Mouse (Mus musculus) forebrain, embryonic 15.5 days (tissue): ENCODE measurements around the gene Strip2. TPM values are rescaled to one million over a fixed set of nuclear protein-coding genes. Genes with fewer than 3 reads are reported as not detected.
A peak's percentile ranks its signal among the peaks of the same experiment; 100 is the strongest.

Source experiments
- ATAC-seq: fragments of 200-750 bp; cut with Nextera tagmentation; replicated peaks from 2 replicates; pipeline ENCODE4 v1.8.0; 2017; ENCODE audit warnings: mild to moderate bottlenecking, moderate TSS enrichment, moderate library complexity
- H3K27ac ChIP-seq: fragments of 300-500 bp; sonication (generic); replicated peaks from 2 replicates; pipeline ENCODE4 v1.5.1; 2015; ENCODE audit warnings: mild to moderate bottlenecking, inconsistent platforms
- H3K27me3 ChIP-seq: fragments of 300-500 bp; sonication (generic); 2 replicates; pipeline ENCODE4 v1.6.1; 2015; ENCODE audit warnings: inconsistent platforms
- H3K36me3 ChIP-seq: fragments of 300-500 bp; sonication (generic); 2 replicates; pipeline ENCODE4 v1.6.1; 2015; ENCODE audit warnings: mild to moderate bottlenecking, inconsistent platforms
- H3K4me1 ChIP-seq: fragments of 300-500 bp; sonication (generic); 2 replicates; pipeline ENCODE4 v1.6.1; 2015; ENCODE audit warnings: inconsistent platforms
- H3K4me2 ChIP-seq: fragments of 300-500 bp; sonication (generic); replicated peaks from 2 replicates; pipeline ENCODE4 v1.6.1; 2015; ENCODE audit warnings: mild to moderate bottlenecking, inconsistent platforms
- H3K4me3 ChIP-seq: fragments of 300-500 bp; sonication (generic); 2 replicates; pipeline ENCODE4 v1.5.1; 2015; ENCODE audit warnings: mild to moderate bottlenecking, inconsistent platforms
- H3K9ac ChIP-seq: fragments of 300-500 bp; sonication (generic); replicated peaks from 2 replicates; pipeline ENCODE4 v1.6.1; 2015; ENCODE audit warnings: mild to moderate bottlenecking, inconsistent platforms
- H3K9me3 ChIP-seq: fragments of 300-500 bp; sonication (generic); 2 replicates; pipeline ENCODE4 v1.6.1; 2016; ENCODE audit warnings: inconsistent platforms
- WGBS: fragments of 180-500 bp; shearing (Covaris S2); methylation state at CpG from one replicate; pipeline ENCODE4 v1.1.7; 2015; ENCODE audit warnings: mixed read lengths; 5-methylcytosine and 5-hydroxymethylcytosine counted together
- polyA plus RNA-seq: library from polyadenylated mRNA; unstranded; fragments of >200 nt; fragmentation: Nextera tagmentation; extraction: Ambion mirVana; gene quantifications from 2 replicates; pipeline ENCODE4 v1.2.1, GENCODE M21; 2015

Strip2 gene
- polyA plus RNA-seq, result 2.4 and 3.0 TPM in 2 replicates

- under 1% methylated on average over 67 of the region's 67 CpGs for WGBS
- peak; percentile 99 for ATAC-seq
- no peaks in the 10 kb centered on the region for H3K9me3 ChIP-seq
- H3K4me1 ChIP-seq, result peaks cover 9% of the 10 kb centered on the region
- H3K27ac ChIP-seq, result no peak within 1 kb of the TSS; the same call in 1 of the 2 replicates
- H3K4me2 ChIP-seq, result peak within 1 kb of the TSS; percentile 91
- peak within 1 kb of the TSS; percentile 78 for H3K4me3 ChIP-seq
- peak within 1 kb of the TSS; percentile 61 for H3K9ac ChIP-seq
- peaks cover 15% of the 10 kb centered on the region; the same call in 1 of the 2 replicates for H3K27me3 ChIP-seq
- H3K36me3 ChIP-seq, result no peaks in the 10 kb centered on the region
These were observed at the start of gene Strip2 for GRCm38 (mm10) chr6:29916530-29917382. TSS of gene Strip2 (plus strand) at chr6:29917012.

- Histone ChIP-seq H3K9me3 (no peaks in the 10 kb centered on the region), H3K9ac (no peak overlapping the region), H3K4me1 (no peaks in the 10 kb centered on the region), H3K4me3 (no peak overlapping the region), H3K27ac (no peak overlapping the region), H3K27me3 (no peaks in the 10 kb centered on the region), H3K36me3 (no peaks in the 10 kb centered on the region), H3K4me2 (no peak overlapping the region)
- 57% methylated on average over 2 of the region's 2 CpGs for WGBS
- ATAC-seq, result no peak
These were observed 48.4 kb upstream of the Strip2 start for GRCm38 (mm10) chr6:29868341-29868895.

GRCm38 (mm10) chr6:29873654-29874053, 43.2 kb upstream of the Strip2 start:
- H3K27ac ChIP-seq, result no peak overlapping the region
- H3K36me3 ChIP-seq, result no peaks in the 10 kb centered on the region
- no peak overlapping the region for H3K9ac ChIP-seq
- no peak overlapping the region for H3K4me2 ChIP-seq
- H3K27me3 ChIP-seq, result no peaks in the 10 kb centered on the region
- no peak overlapping the region for H3K4me3 ChIP-seq
- H3K9me3 ChIP-seq, result no peaks in the 10 kb centered on the region
- H3K4me1 ChIP-seq, result no peaks in the 10 kb centered on the region
- no peak for ATAC-seq
- WGBS, result 82% methylated on average over 2 of the region's 2 CpGs

- Histone ChIP-seq H3K4me1 (no peaks in the 10 kb centered on the region), H3K27me3 (no peaks in the 10 kb centered on the region), H3K36me3 (no peaks in the 10 kb centered on the region; the same call in 1 of the 2 replicates), H3K4me3 (no peak overlapping the region), H3K4me2 (no peak overlapping the region), H3K27ac (no peak overlapping the region), H3K9ac (no peak overlapping the region), H3K9me3 (no peaks in the 10 kb centered on the region)
- 84% methylated on average over 5 of the region's 5 CpGs for WGBS
- no peak for ATAC-seq
These were observed 41.2 kb upstream of the Strip2 start for GRCm38 (mm10) chr6:29875576-29875975.

GRCm38 (mm10) chr6:29876782-29877181, 40.0 kb upstream of the Strip2 start:
- Histone ChIP-seq H3K4me2 (no peak overlapping the region), H3K27me3 (no peaks in the 10 kb centered on the region), H3K9ac (no peak overlapping the region), H3K4me1 (no peaks in the 10 kb centered on the region), H3K4me3 (no peak overlapping the region), H3K36me3 (no peaks in the 10 kb centered on the region; the same call in 1 of the 2 replicates), H3K9me3 (no peaks in the 10 kb centered on the region), H3K27ac (no peak overlapping the region)
- WGBS, result 84% methylated on average over 4 of the region's 4 CpGs
- ATAC-seq, result no peak

GRCm38 (mm10) chr6:29879579-29879978, 37.2 kb upstream of the Strip2 start:
- H3K9ac ChIP-seq, result no peak overlapping the region
- no peak overlapping the region for H3K4me2 ChIP-seq
- H3K4me3 ChIP-seq, result no peak overlapping the region
- no peaks in the 10 kb centered on the region; the same call in 1 of the 2 replicates for H3K36me3 ChIP-seq
- no peak overlapping the region for H3K27ac ChIP-seq
- ATAC-seq, result no peak
- H3K9me3 ChIP-seq, result no peaks in the 10 kb centered on the region
- H3K4me1 ChIP-seq, result no peaks in the 10 kb centered on the region
- H3K27me3 ChIP-seq, result no peaks in the 10 kb centered on the region

GRCm38 (mm10) chr6:29880796-29881195, 36.0 kb upstream of the Strip2 start:
- H3K4me1 ChIP-seq, result no peaks in the 10 kb centered on the region
- H3K9me3 ChIP-seq, result no peaks in the 10 kb centered on the region
- no peak for ATAC-seq
- H3K9ac ChIP-seq, result no peak overlapping the region
- H3K36me3 ChIP-seq, result no peaks in the 10 kb centered on the region; the same call in 1 of the 2 replicates
- H3K27me3 ChIP-seq, result no peaks in the 10 kb centered on the region
- no peak overlapping the region for H3K27ac ChIP-seq
- WGBS, result 97% methylated on average over 3 of the region's 3 CpGs
- no peak overlapping the region for H3K4me2 ChIP-seq
- no peak overlapping the region for H3K4me3 ChIP-seq

- no peaks in the 10 kb centered on the region for H3K4me1 ChIP-seq
- 84% methylated on average over 2 of the region's 2 CpGs for WGBS
- ATAC-seq, result no peak
- no peaks in the 10 kb centered on the region for H3K9me3 ChIP-seq
- no peak overlapping the region for H3K27ac ChIP-seq
- H3K27me3 ChIP-seq, result no peaks in the 10 kb centered on the region
- H3K4me2 ChIP-seq, result no peak overlapping the region
- H3K9ac ChIP-seq, result no peak overlapping the region
- H3K36me3 ChIP-seq, result peaks cover 6% of the 10 kb centered on the region; the same call in 1 of the 2 replicates
- no peak overlapping the region for H3K4me3 ChIP-seq
These were observed 34.9 kb upstream of the Strip2 start for GRCm38 (mm10) chr6:29881936-29882335.

GRCm38 (mm10) chr6:29882870-29883269, 33.9 kb upstream of the Strip2 start:
- H3K9me3 ChIP-seq, result no peaks in the 10 kb centered on the region
- no peak overlapping the region for H3K27ac ChIP-seq
- 66% methylated on average over 6 of the region's 6 CpGs for WGBS
- peaks cover 6% of the 10 kb centered on the region; the same call in 1 of the 2 replicates for H3K36me3 ChIP-seq
- H3K4me1 ChIP-seq, result no peaks in the 10 kb centered on the region
- H3K4me2 ChIP-seq, result no peak overlapping the region
- no peak overlapping the region for H3K9ac ChIP-seq
- no peak overlapping the region for H3K4me3 ChIP-seq
- no peaks in the 10 kb centered on the region for H3K27me3 ChIP-seq
- ATAC-seq, result no peak

GRCm38 (mm10) chr6:29891151-29891550, 25.7 kb upstream of the Strip2 start:
- H3K27me3 ChIP-seq, result no peaks in the 10 kb centered on the region
- H3K4me2 ChIP-seq, result no peak overlapping the region
- no peak for ATAC-seq
- H3K36me3 ChIP-seq, result peaks cover 4% of the 10 kb centered on the region; the same call in 1 of the 2 replicates
- no peak overlapping the region for H3K4me3 ChIP-seq
- H3K9me3 ChIP-seq, result no peaks in the 10 kb centered on the region
- H3K4me1 ChIP-seq, result no peaks in the 10 kb centered on the region
- no peak overlapping the region for H3K9ac ChIP-seq
- 79% methylated on average over 11 of the region's 11 CpGs for WGBS
- H3K27ac ChIP-seq, result no peak overlapping the region

- 94% methylated on average over 3 of the region's 3 CpGs for WGBS
- no peak for ATAC-seq
- H3K9me3 ChIP-seq, result no peaks in the 10 kb centered on the region
- H3K27me3 ChIP-seq, result no peaks in the 10 kb centered on the region
- H3K27ac ChIP-seq, result no peak overlapping the region
- H3K4me2 ChIP-seq, result no peak overlapping the region
- H3K9ac ChIP-seq, result no peak overlapping the region
- H3K4me3 ChIP-seq, result no peak overlapping the region
- no peaks in the 10 kb centered on the region for H3K4me1 ChIP-seq
- peaks cover 10% of the 10 kb centered on the region; the same call in 1 of the 2 replicates for H3K36me3 ChIP-seq
These were observed 19.8 kb upstream of the Strip2 start for GRCm38 (mm10) chr6:29896976-29897375.

- no peak for ATAC-seq
- 96% methylated on average over 1 of the region's 1 CpGs for WGBS
- H3K36me3 ChIP-seq, result peaks cover 10% of the 10 kb centered on the region; the same call in 1 of the 2 replicates
These were observed 15.4 kb upstream of the Strip2 start for GRCm38 (mm10) chr6:29901450-29901849.

More at GRCm38 (mm10) chr6:29901450-29901849, 15.4 kb upstream of the Strip2 start:
- Histone ChIP-seq H3K9me3 (no peaks in the 10 kb centered on the region), H3K4me1 (no peaks in the 10 kb centered on the region), H3K27me3 (no peaks in the 10 kb centered on the region), H3K27ac (no peak overlapping the region), H3K4me2 (no peak overlapping the region), H3K9ac (no peak overlapping the region), H3K4me3 (no peak overlapping the region)
